Mouse (Mus musculus) myocyte (in vitro differentiated cells): ENCODE results near the gene Acly. TPM values are rescaled to one million over a fixed set of nuclear protein-coding genes. Genes with fewer than 3 reads are reported as not detected.

Experiments used
- H3K27me3 ChIP-seq: one replicate; pipeline ENCODE4 v1.6.1; 2011; ENCODE audit not compliant: control insufficient read depth, insufficient read depth, insufficient read length
- H3K36me3 ChIP-seq: one replicate; pipeline ENCODE4 v1.6.1; 2011; ENCODE audit not compliant: control insufficient read depth, insufficient read depth
- H3K4me2 ChIP-seq: one replicate; pipeline ENCODE4 v1.6.1; 2011; ENCODE audit warnings: low read depth, control low read depth
- H3K4me3 ChIP-seq: one replicate; pipeline ENCODE4 v1.5.1; 2011; ENCODE audit warnings: mild to moderate bottlenecking, control low read depth, moderate library complexity
- H3K79me2 ChIP-seq: one replicate; pipeline ENCODE4 v1.6.1; 2011; ENCODE audit not compliant: control insufficient read depth, insufficient read depth
- H3ac ChIP-seq: one replicate; pipeline ENCODE4 v1.6.1; 2011; ENCODE audit not compliant: control insufficient read depth, insufficient read length
- CEBPB ChIP-seq: IDR thresholded peaks from 2 replicates; pipeline ENCODE4 v1.6.1; 2011; ENCODE audit warnings: mild to moderate bottlenecking, moderate library complexity; ENCODE audit not compliant: poor library complexity, insufficient read depth, severe bottlenecking
- E2F4 ChIP-seq: IDR thresholded peaks from one replicate; pipeline ENCODE4 v1.6.1; 2011; ENCODE audit warnings: mild to moderate bottlenecking, control low read depth, moderate library complexity; ENCODE audit not compliant: insufficient read depth
- MAX ChIP-seq: IDR thresholded peaks from one replicate; pipeline ENCODE4 v1.6.1; 2011; ENCODE audit warnings: low read depth, mild to moderate bottlenecking, control low read depth
- MYOD1 ChIP-seq, 3 experiments: IDR thresholded peaks; one replicate each; pipeline ENCODE4 v1.6.1; 2011; ENCODE audit warnings: control low read depth in 2 of 3, low read depth in 2 of 3, mild to moderate bottlenecking in 2 of 3, moderate library complexity in 1 of 3; ENCODE audit not compliant: insufficient read length in 2 of 3, control insufficient read depth in 1 of 3
- MYOG ChIP-seq, 3 experiments: IDR thresholded peaks; one replicate each; pipeline ENCODE4 v1.6.1; 2011; ENCODE audit warnings: control low read depth in 2 of 3, low read depth in 2 of 3, mild to moderate bottlenecking in 2 of 3; ENCODE audit not compliant: insufficient read length in 2 of 3, control insufficient read depth in 1 of 3, insufficient read depth in 1 of 3
- POLR2A ChIP-seq: IDR thresholded peaks from one replicate; pipeline ENCODE4 v1.6.1; 2011; ENCODE audit warnings: low read depth, mild to moderate bottlenecking, control low read depth, moderate library complexity; ENCODE audit not compliant: insufficient read length
- POLR2AphosphoS2 ChIP-seq: IDR thresholded peaks from one replicate; pipeline ENCODE4 v1.6.1; 2011; ENCODE audit warnings: low read depth, control low read depth; ENCODE audit not compliant: insufficient read length
- REST ChIP-seq: IDR thresholded peaks from one replicate; pipeline ENCODE4 v1.6.1; 2011; ENCODE audit warnings: mild to moderate bottlenecking, control low read depth, moderate library complexity; ENCODE audit not compliant: insufficient read depth, insufficient read length
- SRF ChIP-seq: IDR thresholded peaks from one replicate; pipeline ENCODE4 v1.6.1; 2011; ENCODE audit warnings: low read depth; ENCODE audit not compliant: control insufficient read depth, insufficient read length
- TCF12 ChIP-seq: IDR thresholded peaks from one replicate; pipeline ENCODE4 v1.6.1; 2011; ENCODE audit warnings: mild to moderate bottlenecking, control low read depth; ENCODE audit not compliant: poor library complexity, insufficient read depth, severe bottlenecking
- TCF3 ChIP-seq: IDR thresholded peaks from one replicate; pipeline ENCODE4 v1.6.1; 2011; ENCODE audit warnings: low read depth, control low read depth; ENCODE audit not compliant: insufficient read length
- USF1 ChIP-seq: IDR thresholded peaks from one replicate; pipeline ENCODE4 v1.6.1; 2011; ENCODE audit warnings: low read depth, mild to moderate bottlenecking, control low read depth, moderate library complexity
- polyA plus RNA-seq: library from polyadenylated mRNA; unstranded; fragments of >200 nt; fragmentation: generic; extraction: Trizol; gene quantifications from one replicate; pipeline ENCODE4 v1.2.1, GENCODE M21; 2012; ENCODE audit warnings: missing spikeins

Gene Acly
- polyA plus RNA-seq, 1 experiment: 95.5 TPM

DNA sequence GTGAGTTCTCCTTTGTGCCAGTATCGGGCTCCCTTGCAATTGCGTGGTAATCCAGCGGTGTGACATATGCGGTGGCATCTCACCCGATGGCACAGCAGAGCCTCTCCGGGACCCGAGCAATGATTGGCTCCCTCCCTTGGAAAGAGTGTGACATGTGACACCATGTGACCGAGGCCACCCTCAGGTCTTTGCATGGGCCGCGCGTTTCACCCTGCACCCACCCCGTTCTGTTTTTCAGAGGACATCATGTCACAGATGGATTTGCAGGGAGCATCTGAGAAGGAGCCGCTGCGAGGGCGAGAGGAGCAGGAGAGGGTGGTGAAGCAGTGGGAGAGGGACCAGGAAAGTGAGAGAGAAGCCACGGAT is 43.4 kb upstream of the Acly start:
- no peak overlapping the region for H3ac ChIP-seq
- no peaks in the 10 kb centered on the region for H3K27me3 ChIP-seq
- no peak overlapping the region for H3K4me3 ChIP-seq
- no peaks in the 10 kb centered on the region for H3K36me3 ChIP-seq
- TF ChIP-seq SRF (no peak), E2F4 (no peak), REST (no peak), MYOD1 (IDR thresholded peaks at IDR 0.05; ENCODE audit: control insufficient read depth in 1 of 3, insufficient read length in 2 of 3, low read depth in 2 of 3) (no peak), TCF12 (no peak), POLR2A (no peak), CEBPB (no peak), USF1 (no peak), TCF3 (no peak), POLR2AphosphoS2 (no peak), MAX (no peak), MYOG (IDR thresholded peaks at IDR 0.05; ENCODE audit: control insufficient read depth in 1 of 3, insufficient read depth in 1 of 3, insufficient read length in 2 of 3, low read depth in 2 of 3) (no peak)
- H3K79me2 ChIP-seq: no peaks in the 10 kb centered on the region
- no peak overlapping the region for H3K4me2 ChIP-seq

DNA sequence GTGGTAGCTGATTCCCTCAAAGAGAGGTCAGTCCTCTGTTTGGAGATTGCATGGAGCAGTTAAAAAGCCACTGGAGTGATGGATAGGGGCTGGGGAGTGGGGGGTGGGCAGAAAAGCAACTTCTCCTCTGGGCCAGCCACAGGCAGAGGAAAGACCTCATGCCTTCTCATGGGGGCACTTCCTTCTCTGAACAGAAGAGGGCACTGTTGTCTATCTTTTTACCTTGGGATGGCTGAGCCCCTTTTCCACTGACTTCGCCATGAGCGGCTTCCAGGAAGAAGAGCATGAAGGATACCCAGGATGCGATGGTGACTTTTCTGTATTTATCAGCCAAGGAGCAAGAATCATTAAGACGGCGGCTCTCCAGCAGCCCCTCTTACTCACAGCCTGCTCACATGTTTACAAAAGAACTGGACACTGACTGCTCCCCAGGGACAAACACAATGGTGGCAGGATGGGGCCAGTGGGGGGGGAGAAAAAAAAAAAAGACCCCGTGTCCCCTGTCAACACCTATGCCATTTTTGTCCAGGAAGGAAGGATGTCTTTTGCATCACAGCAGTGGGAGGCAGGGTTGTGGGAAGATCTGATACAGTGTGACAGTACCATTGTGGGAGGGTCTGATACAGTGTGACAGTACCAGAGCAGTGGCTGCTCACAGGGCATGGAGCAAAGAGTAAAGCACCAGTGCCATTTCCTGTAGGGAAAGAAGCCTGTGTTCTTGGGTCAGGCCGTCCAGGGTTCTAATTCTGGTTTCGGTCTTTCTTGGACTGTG is 42.8 kb upstream of the Acly start:
- Histone ChIP-seq H3K4me2 (no peak overlapping the region), H3K36me3 (no peaks in the 10 kb centered on the region), H3ac (no peak overlapping the region), H3K27me3 (no peaks in the 10 kb centered on the region), H3K79me2 (no peaks in the 10 kb centered on the region), H3K4me3 (no peak overlapping the region)
- TF ChIP-seq POLR2A: no peak

DNA sequence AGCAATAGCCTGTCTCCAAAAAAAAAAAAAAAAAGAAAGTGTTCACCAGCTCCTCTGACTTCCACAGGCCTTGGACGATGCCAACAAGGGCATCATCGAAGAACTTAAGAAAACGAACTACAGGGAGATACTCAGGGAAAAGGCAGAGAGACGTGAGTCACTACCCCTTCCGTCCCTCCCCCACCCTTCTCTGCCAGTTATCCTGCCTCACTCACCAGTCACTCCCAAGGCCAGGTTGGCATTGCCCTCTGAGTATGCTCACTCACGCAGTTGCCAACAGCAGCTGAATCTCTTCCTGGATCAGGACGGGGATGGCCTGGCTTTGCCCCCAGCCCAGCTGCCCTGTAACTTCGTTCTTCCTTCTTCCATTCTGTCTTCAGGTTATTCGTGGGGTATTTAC is 42.0 kb upstream of the Acly start:
- Histone ChIP-seq H3ac (no peak overlapping the region), H3K4me2 (peak overlapping the region; percentile 20), H3K27me3 (no peaks in the 10 kb centered on the region), H3K36me3 (no peaks in the 10 kb centered on the region), H3K4me3 (no peak overlapping the region), H3K79me2 (no peaks in the 10 kb centered on the region)
- TF ChIP-seq TCF3 (no peak), SRF (no peak), POLR2A (no peak), E2F4 (no peak), CEBPB (no peak), POLR2AphosphoS2 (no peak), MYOD1 (IDR thresholded peaks at IDR 0.05; ENCODE audit: control insufficient read depth in 1 of 3, insufficient read length in 2 of 3, low read depth in 2 of 3) (peak in 1 of 3 experiments; percentile 24), MAX (no peak), REST (no peak), USF1 (no peak), TCF12 (no peak), MYOG (IDR thresholded peaks at IDR 0.05; ENCODE audit: control insufficient read depth in 1 of 3, insufficient read depth in 1 of 3, insufficient read length in 2 of 3, low read depth in 2 of 3) (peak in 1 of 3 experiments; percentile 25)

DNA sequence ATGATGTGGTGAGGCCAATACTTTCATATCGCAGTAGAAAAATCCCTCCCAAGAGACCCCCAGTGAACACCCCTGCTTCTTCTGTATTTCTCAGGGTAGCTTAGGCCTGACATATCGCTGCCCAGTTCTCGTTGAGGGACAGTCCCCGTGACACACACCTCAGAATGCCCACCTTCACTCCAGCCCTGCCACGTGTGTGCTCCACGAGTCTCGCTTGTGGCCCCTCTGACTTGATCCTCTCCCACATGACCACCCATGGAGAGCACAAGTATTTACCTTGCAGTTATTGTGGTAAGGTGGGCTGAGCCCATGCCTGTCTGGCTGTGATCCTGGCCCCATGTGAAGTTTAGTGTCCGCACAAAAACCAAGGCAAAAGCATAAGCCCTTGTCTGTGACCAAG is 40.9 kb upstream of the Acly start:
- H3K79me2 ChIP-seq: no peaks in the 10 kb centered on the region
- TF ChIP-seq POLR2A: no peak
- no peak for TF ChIP-seq E2F4
- TF ChIP-seq SRF: no peak
- TF ChIP-seq POLR2AphosphoS2: no peak
- no peaks in the 10 kb centered on the region for H3K36me3 ChIP-seq
- H3K4me3 ChIP-seq: no peak overlapping the region
- H3ac ChIP-seq: no peak overlapping the region
- H3K4me2 ChIP-seq: no peak overlapping the region
- H3K27me3 ChIP-seq: no peaks in the 10 kb centered on the region

DNA sequence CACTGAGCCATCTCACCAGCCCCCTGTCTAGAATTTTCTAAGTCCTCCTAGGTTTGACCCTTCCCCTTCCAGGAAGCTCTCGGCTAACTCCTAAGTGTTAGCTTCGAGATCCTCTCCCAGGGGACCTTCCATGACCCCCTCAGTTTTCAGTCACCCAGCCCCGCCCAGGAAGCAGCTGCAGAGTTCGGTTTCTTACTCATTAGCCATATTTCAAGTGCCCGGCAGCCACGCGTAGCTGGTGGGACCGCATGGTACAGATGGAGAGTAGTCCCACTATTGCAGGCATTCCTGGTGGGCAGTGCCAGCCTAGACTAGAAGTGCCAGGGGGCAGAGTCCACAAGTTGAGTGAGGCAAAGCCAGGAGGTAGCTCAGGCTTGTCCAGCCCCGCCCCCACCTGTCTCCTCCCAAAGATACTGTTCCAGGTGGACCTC is 40.0 kb upstream of the Acly start:
- H3K4me3 ChIP-seq: no peak overlapping the region

More for the DNA sequence above, 40.0 kb upstream of the Acly start:
- no peak overlapping the region for H3ac ChIP-seq
- H3K4me2 ChIP-seq: no peak overlapping the region
- no peak for TF ChIP-seq MYOD1 (IDR thresholded peaks at IDR 0.05; ENCODE audit: control insufficient read depth in 1 of 3, insufficient read length in 2 of 3, low read depth in 2 of 3)
- no peak for TF ChIP-seq TCF3
- no peak for TF ChIP-seq MAX
- no peak for TF ChIP-seq POLR2AphosphoS2
- TF ChIP-seq REST: no peak
- no peaks in the 10 kb centered on the region for H3K36me3 ChIP-seq
- H3K79me2 ChIP-seq: no peaks in the 10 kb centered on the region
- H3K27me3 ChIP-seq: no peaks in the 10 kb centered on the region
